Mouse (Mus musculus): ENCODE measurements around the gene Prex1.

GRCm38 (mm10) chr2:166526204-166526603 lies 187.4 kb downstream of the Prex1 start:
- TF ChIP-seq EP300 (IDR thresholded peaks at IDR 0.05; ENCODE audit: low read depth) (no peak), CTCF (IDR thresholded peaks at IDR 0.05; ENCODE audit: low read depth) (no peak)
